Mouse (Mus musculus) Muller cell, postnatal 12 days (primary cell): ENCODE results near the gene Gm16513.
"Not testable (repeated sequence)": the region's sequence is repeated elsewhere in the genome, so short reads cannot be mapped to it uniquely, and the experiment has no call there.

Experiments
- DNase-seq: peaks from one replicate; pipeline ENCODE4 v3.0.0-alpha.2; 2015; ENCODE audit errors: inconsistent ontology term

Gm16513 gene

GRCm38 (mm10) chr5:95182324-95182723 is at the start of gene Gm16513:
Gene Gm16513, plus strand, starts transcription at chr5:95182624.
- DNase-seq: not testable (repeated sequence)
